Mouse (Mus musculus) CD8-positive naive resting alpha-beta T cell, adult 2 months (primary cell): ENCODE data around the gene Gm10024.
"Not testable (repeated sequence)": the region's sequence is repeated elsewhere in the genome, so short reads cannot be mapped to it uniquely, and the experiment has no call there.

Experiments used
- DNase-seq, 2 experiments: peaks; one replicate each; pipeline ENCODE4 v3.0.0; 2022; ENCODE audit warnings: low read depth in 2 of 2, low spot score in 2 of 2

Gene Gm10024

GRCm38 (mm10) chr10:77729241-77729640, 18.0 kb downstream of the Gm10024 start:
- no peak for DNase-seq

GRCm38 (mm10) chr10:77735928-77736327, 24.7 kb downstream of the Gm10024 start:
- no peak for DNase-seq

- no peak for DNase-seq
Observed at GRCm38 (mm10) chr10:77738929-77739328, 27.7 kb downstream of the Gm10024 start.

- not testable (repeated sequence) for DNase-seq
Observed at GRCm38 (mm10) chr10:77741924-77742688, 30.8 kb downstream of the Gm10024 start, which contains the start of gene Gm18596. Gm18596 (minus strand) TSS chr10:77742638.

- not testable (repeated sequence) for DNase-seq
Observed at GRCm38 (mm10) chr10:77750686-77751085, 39.4 kb downstream of the Gm10024 start.

- not testable (repeated sequence) for DNase-seq
Observed at GRCm38 (mm10) chr10:77751254-77751653, 40.0 kb downstream of the Gm10024 start, which contains the start of gene Gm9736. Gm9736 (minus strand) TSS chr10:77751354.

- DNase-seq, result not testable (repeated sequence)
Observed at GRCm38 (mm10) chr10:77752312-77752711, 41.1 kb downstream of the Gm10024 start.

- DNase-seq, result no peak
Observed at GRCm38 (mm10) chr10:77753448-77753847, 42.2 kb downstream of the Gm10024 start.

GRCm38 (mm10) chr10:77759582-77759981, 48.3 kb downstream of the Gm10024 start, which contains the start of gene Gm3233:
Gm3233 (minus strand) TSS chr10:77759682.
- not testable (repeated sequence) for DNase-seq
